Mouse (Mus musculus) liver, embryonic 12.5 days (tissue): ENCODE results near the gene Chrm1. TPM values are rescaled to one million over a fixed set of nuclear protein-coding genes. Genes with fewer than 3 reads are reported as not detected.
"Not testable (repeated sequence)": the region's sequence is repeated elsewhere in the genome, so short reads cannot be mapped to it uniquely, and the experiment has no call there.

Experiments used
- ATAC-seq: fragments of 200-750 bp; cut with Nextera tagmentation; 2 replicates; pipeline ENCODE4 v1.8.0; 2017; ENCODE audit warnings: moderate number of reproducible peaks, mild to moderate bottlenecking, moderate library complexity
- H3K27ac ChIP-seq: fragments of 300-500 bp; sonication (generic); 2 replicates; pipeline ENCODE4 v1.5.1; 2016; ENCODE audit warnings: mild to moderate bottlenecking
- H3K27me3 ChIP-seq: fragments of 300-500 bp; sonication (generic); replicated peaks from 2 replicates; pipeline ENCODE4 v1.6.1; 2016; ENCODE audit warnings: mild to moderate bottlenecking, moderate library complexity
- H3K36me3 ChIP-seq: fragments of 300-500 bp; sonication (generic); 2 replicates; pipeline ENCODE4 v1.6.1; 2016; ENCODE audit warnings: mild to moderate bottlenecking, moderate library complexity
- H3K4me1 ChIP-seq: fragments of 300-500 bp; sonication (generic); 2 replicates; pipeline ENCODE4 v1.6.1; 2016
- H3K4me2 ChIP-seq: fragments of 300-500 bp; sonication (generic); 2 replicates; pipeline ENCODE4 v1.6.1; 2016; ENCODE audit warnings: mild to moderate bottlenecking, moderate library complexity
- H3K4me3 ChIP-seq: fragments of 300-500 bp; sonication (generic); 2 replicates; pipeline ENCODE4 v1.5.1; 2016; ENCODE audit warnings: mild to moderate bottlenecking, moderate library complexity
- H3K9ac ChIP-seq: fragments of 300-500 bp; sonication (generic); 2 replicates; pipeline ENCODE4 v1.6.1; 2016; ENCODE audit warnings: mild to moderate bottlenecking, moderate library complexity
- H3K9me3 ChIP-seq: fragments of 300-500 bp; sonication (generic); replicated peaks from 2 replicates; pipeline ENCODE4 v1.6.1; 2016; ENCODE audit warnings: mild to moderate bottlenecking, moderate library complexity
- WGBS: fragments of 180-500 bp; shearing (Covaris S2); methylation state at CpG from one replicate; pipeline ENCODE4 v1.1.7; 2016; ENCODE audit not compliant: insufficient replicate concordance; 5-methylcytosine and 5-hydroxymethylcytosine counted together
- polyA plus RNA-seq: library from polyadenylated mRNA; unstranded; fragments of >200 nt; fragmentation: Nextera tagmentation; extraction: Ambion mirVana; gene quantifications from 2 replicates; pipeline ENCODE4 v1.2.1, GENCODE M21; 2016

The Chrm1 gene
- polyA plus RNA-seq, 1 experiment from 2014 or later = not detected

DNA sequence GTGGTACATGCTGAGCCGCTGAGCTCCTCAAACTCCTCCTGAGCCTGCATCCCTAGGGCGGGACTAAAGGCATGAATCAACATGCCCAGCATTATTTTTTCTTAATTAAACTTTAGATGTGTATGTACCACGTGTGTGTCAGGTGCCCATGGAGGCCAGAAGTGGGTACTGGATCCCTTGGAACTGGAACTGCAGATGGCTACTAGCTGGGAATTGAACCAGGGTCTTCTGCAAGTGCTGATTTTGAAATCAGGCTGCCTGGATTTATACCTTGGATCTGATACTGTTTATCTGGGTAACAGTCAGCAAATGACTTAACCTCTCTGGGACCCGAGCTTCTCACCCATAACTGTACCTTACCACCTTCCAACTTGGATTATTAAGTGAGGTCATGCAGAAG is 58.4 kb downstream of the Chrm1 start:
- Histone ChIP-seq H3K4me1 (peaks cover 71% of the 10 kb centered on the region), H3K36me3 (peaks cover 31% of the 10 kb centered on the region), H3K27me3 (no peaks in the 10 kb centered on the region), H3K4me3 (peak overlapping the region; percentile 77), H3K9me3 (no peaks in the 10 kb centered on the region), H3K9ac (peak overlapping the region; percentile 76), H3K4me2 (peak overlapping the region; percentile 74), H3K27ac (peak overlapping the region; percentile 97)
- no peak for ATAC-seq
- WGBS = 41% methylated on average over 4 of the region's 4 CpGs

DNA sequence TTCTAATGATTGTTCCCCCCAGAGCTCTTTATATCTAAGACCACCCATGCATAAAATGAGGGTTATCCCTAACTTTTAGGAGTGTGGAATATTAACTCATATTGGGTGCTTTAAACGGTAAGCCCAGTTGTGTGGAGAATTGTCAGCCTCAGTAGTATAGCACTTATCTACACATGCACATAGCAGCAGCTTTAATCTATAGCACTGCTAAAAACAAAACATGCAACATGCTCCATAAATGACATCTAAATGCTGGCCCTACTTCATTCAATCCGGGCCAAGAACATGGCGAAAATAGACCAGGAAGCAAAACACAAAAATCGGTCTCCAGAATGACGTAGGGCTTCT is 58.9 kb downstream of the Chrm1 start:
- under 1% methylated on average over 5 of the region's 5 CpGs for WGBS
- ATAC-seq = peak; percentile 6

DNA sequence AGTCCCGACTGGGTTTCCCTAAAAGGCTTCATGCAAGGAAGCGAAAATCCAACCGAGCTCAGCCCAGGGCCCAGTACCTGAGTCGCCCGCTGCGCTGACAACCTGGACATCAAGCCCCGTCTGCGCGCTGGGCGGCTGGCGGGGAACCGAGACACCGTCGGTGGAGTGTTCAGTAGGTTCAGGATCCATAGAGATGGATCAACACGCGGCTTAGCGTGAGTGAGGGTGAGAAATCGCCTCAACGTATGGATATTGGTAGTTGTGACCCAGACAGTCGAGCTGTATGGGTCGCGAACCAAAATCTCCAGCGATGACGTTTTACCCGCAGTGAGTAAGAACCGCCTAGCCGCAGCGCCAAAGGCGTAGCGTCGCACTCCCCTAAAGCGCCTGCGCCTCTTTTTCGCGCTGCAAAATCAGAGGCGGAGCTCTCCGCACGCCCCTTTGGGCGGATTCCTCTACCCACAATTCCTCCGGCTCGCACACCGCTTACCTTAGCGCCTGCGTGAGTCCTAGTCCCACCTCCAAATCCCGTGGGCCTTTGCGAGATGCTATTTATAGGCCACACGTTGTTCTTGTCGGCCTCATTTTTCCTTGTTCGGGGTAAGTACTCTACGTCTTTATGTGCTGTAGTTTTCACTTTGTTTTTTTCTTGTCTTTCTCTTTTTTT is 59.5 kb downstream of the Chrm1 start, which contains the start of gene Slc3a2:
TSS of gene Slc3a2 (minus strand) at position 463 of the 667 bp plus-strand sequence.
- Histone ChIP-seq H3K4me2 (peak within 1 kb of the TSS; percentile 76), H3K27ac (peak within 1 kb of the TSS; percentile 97), H3K36me3 (peaks cover 32% of the 10 kb centered on the region), H3K9me3 (no peaks in the 10 kb centered on the region), H3K27me3 (no peaks in the 10 kb centered on the region), H3K9ac (peak within 1 kb of the TSS; percentile 88), H3K4me3 (peak within 1 kb of the TSS; percentile 77), H3K4me1 (peaks cover 60% of the 10 kb centered on the region)
- peak; percentile 94 for ATAC-seq
- WGBS = under 1% methylated on average over 50 of the region's 50 CpGs

More for the DNA sequence above, 58.9 kb downstream of the Chrm1 start:
- H3K27me3 ChIP-seq = no peaks in the 10 kb centered on the region
- no peaks in the 10 kb centered on the region for H3K9me3 ChIP-seq
- peaks cover 32% of the 10 kb centered on the region for H3K36me3 ChIP-seq
- peak overlapping the region; percentile 76 for H3K9ac ChIP-seq
- H3K4me2 ChIP-seq = peak overlapping the region; percentile 74
- peak overlapping the region; percentile 77 for H3K4me3 ChIP-seq
- H3K4me1 ChIP-seq = peaks cover 65% of the 10 kb centered on the region
- peak overlapping the region; percentile 97 for H3K27ac ChIP-seq

DNA sequence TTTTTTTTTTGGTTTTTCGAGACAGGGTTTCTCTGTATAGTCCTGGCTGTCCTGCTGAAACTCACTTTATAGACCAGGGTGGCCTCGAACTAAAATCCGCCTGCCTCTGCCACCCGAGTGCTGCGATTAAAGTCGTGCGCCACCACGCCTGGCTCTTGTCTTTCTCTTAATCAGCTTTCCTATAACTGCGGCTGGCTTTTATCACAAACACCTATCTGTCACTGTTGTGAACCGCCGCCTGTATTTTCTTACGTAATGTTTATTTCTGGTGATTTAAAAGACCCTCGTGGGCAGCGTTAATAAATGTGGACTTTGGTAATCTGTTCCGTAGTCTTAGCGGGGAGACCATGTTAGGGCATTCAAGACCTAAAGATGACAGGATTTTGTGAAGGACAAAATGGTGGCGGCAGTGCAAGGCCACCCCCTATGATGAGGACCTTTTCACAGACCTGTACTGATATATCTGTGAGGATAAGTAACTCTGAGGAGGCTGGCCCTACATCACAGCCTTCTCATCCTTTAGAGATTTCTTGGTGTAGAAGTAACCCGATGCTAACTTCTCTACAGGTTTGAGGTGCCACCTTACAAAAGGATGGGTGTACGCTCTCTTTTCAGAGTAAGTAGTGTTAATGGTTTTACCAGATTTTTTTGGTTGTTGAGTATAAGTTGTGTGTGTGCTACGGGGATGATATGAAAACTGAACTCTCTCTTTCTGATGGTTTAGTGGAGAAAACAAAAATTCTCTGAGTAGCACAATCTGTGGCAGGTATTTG is 60.2 kb downstream of the Chrm1 start:
- ATAC-seq = no peak
- peaks cover 32% of the 10 kb centered on the region for H3K36me3 ChIP-seq
- peak overlapping the region; percentile 88 for H3K9ac ChIP-seq
- H3K4me2 ChIP-seq = peak overlapping the region; percentile 76
- under 1% methylated on average over 20 of the region's 20 CpGs for WGBS
- no peaks in the 10 kb centered on the region for H3K9me3 ChIP-seq
- peak overlapping the region; percentile 77 for H3K4me3 ChIP-seq
- H3K27me3 ChIP-seq = no peaks in the 10 kb centered on the region
- peak overlapping the region; percentile 97 for H3K27ac ChIP-seq
- H3K4me1 ChIP-seq = peaks cover 53% of the 10 kb centered on the region

DNA sequence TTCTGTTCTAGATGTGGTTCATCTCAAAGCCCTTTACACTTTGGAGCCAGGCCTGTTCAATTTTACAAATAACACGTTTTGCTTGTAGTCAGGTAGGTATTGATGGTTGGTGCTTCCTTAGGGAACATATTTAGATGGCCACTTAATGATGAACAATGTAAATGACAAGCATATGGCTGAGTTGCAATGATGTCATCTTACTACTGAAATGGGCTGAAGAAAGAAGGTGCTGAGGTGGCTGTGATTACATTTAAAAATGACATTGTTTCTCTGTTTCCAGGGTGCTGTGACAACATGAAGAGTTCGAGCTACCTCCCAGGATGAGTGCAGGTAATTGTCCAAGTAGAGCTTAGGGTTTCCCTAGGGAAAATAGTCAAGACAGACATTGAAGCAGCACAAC is 60.8 kb downstream of the Chrm1 start:
- Histone ChIP-seq H3K4me2 (peak overlapping the region; percentile 76), H3K4me1 (peaks cover 50% of the 10 kb centered on the region), H3K9ac (peak overlapping the region; percentile 88), H3K27ac (peak overlapping the region; percentile 97), H3K27me3 (no peaks in the 10 kb centered on the region), H3K9me3 (no peaks in the 10 kb centered on the region), H3K36me3 (peaks cover 32% of the 10 kb centered on the region), H3K4me3 (peak overlapping the region; percentile 77)
- no peak for ATAC-seq
- WGBS = 0% methylated on average over 2 of the region's 2 CpGs

DNA sequence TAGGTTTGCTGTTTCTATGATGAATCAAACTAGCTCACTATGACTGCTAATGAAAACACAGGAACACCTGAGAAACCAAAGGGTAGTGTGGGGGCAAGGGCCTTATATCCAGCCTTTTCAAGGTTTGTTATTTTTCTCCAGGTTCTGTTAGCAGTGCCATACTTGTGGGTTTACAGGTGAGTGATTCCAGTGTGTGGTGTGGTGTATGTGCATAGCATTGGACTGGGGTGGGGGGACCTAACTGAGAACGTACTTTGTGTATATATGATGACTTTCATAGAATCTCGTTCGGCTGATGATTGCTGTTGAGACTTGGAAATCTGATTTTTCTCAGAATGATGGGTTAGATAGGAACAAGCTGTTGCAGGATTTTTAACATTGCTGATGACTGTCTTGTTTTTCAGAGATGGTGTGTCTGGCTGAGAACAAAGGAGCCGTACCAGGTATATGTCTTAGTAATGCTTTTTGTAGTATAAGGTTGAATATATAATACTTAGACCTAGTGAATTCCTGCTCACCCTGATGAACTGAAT is 61.6 kb downstream of the Chrm1 start:
- peak overlapping the region; percentile 88 for H3K9ac ChIP-seq
- no peak for ATAC-seq
- H3K4me2 ChIP-seq = peak overlapping the region; percentile 76
- peak overlapping the region; percentile 97 for H3K27ac ChIP-seq
- no peaks in the 10 kb centered on the region for H3K9me3 ChIP-seq
- H3K4me1 ChIP-seq = peaks cover 47% of the 10 kb centered on the region
- 36% methylated on average over 4 of the region's 4 CpGs for WGBS
- H3K27me3 ChIP-seq = no peaks in the 10 kb centered on the region
- peaks cover 32% of the 10 kb centered on the region for H3K36me3 ChIP-seq
- peak overlapping the region; percentile 77 for H3K4me3 ChIP-seq

DNA sequence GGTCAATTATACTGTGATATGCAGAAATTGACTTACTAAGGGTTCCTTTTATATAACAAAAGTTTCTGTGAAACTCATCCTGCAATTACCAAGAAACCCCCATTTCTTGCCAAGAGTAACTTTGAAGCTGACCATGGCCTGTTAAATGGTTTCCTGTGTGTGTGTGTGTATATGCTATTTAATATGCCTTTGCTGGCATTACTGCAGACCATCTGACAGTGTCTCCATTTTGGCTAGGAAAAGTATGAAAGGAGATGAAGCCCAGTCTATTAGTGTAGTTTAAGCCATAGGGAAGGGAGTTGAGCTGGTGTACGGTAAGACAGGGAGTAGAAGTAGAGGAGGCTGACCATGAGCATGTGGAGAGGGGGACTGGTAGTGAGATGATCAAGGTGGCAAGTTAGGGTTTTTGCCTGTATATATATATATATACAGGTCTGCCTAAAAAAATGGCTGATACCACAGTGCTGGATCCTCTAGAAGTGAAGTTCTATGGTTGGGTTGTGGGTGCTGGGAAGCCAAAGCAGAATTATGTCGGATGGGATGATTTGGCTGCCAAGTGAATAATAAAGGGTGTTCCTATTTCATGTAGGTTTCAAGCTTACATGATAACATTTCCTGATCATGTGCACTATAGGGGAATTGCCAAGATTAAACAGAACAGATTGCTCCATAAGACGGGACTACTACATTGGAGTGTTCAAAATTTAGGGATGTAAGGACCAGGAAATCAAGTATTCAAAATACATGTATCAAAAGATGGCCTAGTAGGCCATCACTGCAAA is 63.2 kb downstream of the Chrm1 start:
- Histone ChIP-seq H3K4me3 (peak overlapping the region; percentile 77), H3K27me3 (no peaks in the 10 kb centered on the region), H3K9me3 (no peaks in the 10 kb centered on the region), H3K4me2 (peak overlapping the region; percentile 76), H3K4me1 (peaks cover 31% of the 10 kb centered on the region), H3K27ac (peak overlapping the region; percentile 42), H3K9ac (peak overlapping the region; percentile 88), H3K36me3 (peaks cover 32% of the 10 kb centered on the region)
- ATAC-seq = no peak
- WGBS = 15% methylated on average over 3 of the region's 3 CpGs

DNA sequence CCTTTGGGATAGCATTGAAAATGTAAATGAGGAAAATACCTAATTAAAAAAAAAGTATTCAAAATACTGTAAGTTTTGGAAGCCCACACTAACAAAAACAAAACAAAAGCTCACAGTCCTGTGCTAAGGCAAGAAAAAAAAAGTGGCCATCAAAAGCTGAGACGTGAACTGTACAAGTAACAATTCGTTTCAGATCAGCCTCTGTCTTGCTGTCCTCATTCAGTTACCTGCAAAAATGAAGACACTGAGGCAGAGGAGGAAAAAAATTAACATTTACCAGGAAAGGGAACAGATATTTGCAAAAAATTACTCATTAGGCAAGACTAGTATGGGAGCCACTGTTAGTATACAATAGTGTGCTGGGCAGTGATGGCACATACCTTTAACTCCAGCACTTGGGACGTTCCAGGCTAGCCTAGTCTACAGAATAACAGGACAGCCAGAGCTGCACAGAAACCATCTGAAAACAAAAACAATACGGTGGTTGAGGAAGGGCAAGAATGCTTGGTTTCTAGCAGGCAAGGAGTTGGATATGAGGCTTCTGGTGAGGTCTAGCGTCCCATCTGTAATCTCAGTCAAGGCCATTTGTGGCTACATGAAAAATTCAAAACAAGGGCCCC is 64.0 kb downstream of the Chrm1 start:
- Histone ChIP-seq H3K27ac (peak overlapping the region; percentile 42), H3K27me3 (0 out of 2 replicates have a peak, but pooled peaks cover 3% of the 10 kb centered on the region), H3K4me3 (no peak overlapping the region), H3K4me2 (no peak overlapping the region), H3K36me3 (peaks cover 32% of the 10 kb centered on the region), H3K4me1 (peaks cover 25% of the 10 kb centered on the region), H3K9me3 (no peaks in the 10 kb centered on the region; the same call in 1 of the 2 replicates), H3K9ac (peak overlapping the region; percentile 88; the same call in 1 of the 2 replicates)
- 7% methylated on average over 5 of the region's 5 CpGs for WGBS
- no peak for ATAC-seq

DNA sequence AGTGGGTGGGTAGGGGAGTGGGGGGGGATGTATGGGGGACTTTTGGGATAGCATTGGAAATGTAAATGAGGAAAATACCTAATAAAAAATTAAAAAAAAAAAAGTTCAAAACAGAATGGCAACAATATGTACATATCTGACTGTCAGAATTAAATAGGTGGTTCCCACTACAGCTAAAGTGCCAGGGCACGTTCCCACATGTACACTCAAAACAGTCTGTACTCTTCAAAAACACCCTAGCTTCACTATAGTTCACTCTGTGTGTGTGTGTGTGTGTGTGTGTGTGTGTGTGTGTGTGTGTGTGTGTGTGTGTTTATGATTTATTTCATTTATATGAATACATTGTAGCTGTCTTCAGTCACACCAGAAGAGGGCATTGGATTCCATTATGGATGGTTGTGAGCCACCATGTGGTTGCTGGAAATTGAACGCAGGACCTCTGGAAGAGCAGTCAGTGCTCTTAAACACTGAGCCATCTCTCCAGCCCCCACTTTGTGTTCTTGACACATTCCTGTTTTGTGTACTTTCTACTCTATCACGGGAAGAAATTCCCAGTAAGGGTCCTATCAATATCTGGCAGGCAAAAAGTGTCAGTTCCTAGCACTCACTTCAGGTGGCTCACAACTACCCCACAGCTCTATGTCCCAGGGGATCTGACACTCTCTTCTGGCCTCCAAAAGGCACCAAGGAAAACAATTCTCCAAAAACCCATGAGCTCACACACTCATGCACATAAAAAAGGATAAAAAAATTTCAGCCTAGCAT is 64.9 kb downstream of the Chrm1 start:
- H3K27me3 ChIP-seq, H3K9me3 ChIP-seq, H3K27ac ChIP-seq, H3K9ac ChIP-seq, H3K4me3 ChIP-seq, H3K4me2 ChIP-seq, ATAC-seq: not testable (repeated sequence)
- WGBS = 54% methylated on average over 3 of the region's 3 CpGs
- Histone ChIP-seq H3K36me3 (peaks cover 32% of the 10 kb centered on the region), H3K4me1 (peaks cover 25% of the 10 kb centered on the region)
